Mouse (Mus musculus) neural tube, embryonic 14.5 days (tissue): Measurements from ENCODE around the gene Sorl1. TPM values are rescaled to one million over a fixed set of nuclear protein-coding genes. Genes with fewer than 3 reads are reported as not detected.

Experiments
- ATAC-seq: fragments of 200-750 bp; cut with Nextera tagmentation; 2 replicates; pipeline ENCODE4 v1.8.0; 2017; ENCODE audit warnings: low read depth, mild to moderate bottlenecking, moderate TSS enrichment, moderate library complexity
- H3K27ac ChIP-seq: fragments of 300-500 bp; sonication (generic); 2 replicates; pipeline ENCODE4 v1.5.1; 2014; ENCODE audit warnings: low read depth, mild to moderate bottlenecking, control low read depth, low read length, moderate library complexity, mixed read lengths
- H3K27me3 ChIP-seq: fragments of 300-500 bp; sonication (generic); 2 replicates; pipeline ENCODE4 v1.6.1; 2014; ENCODE audit warnings: low read length; ENCODE audit not compliant: control insufficient read depth, insufficient read depth
- H3K36me3 ChIP-seq: fragments of 300-500 bp; sonication (generic); 2 replicates; pipeline ENCODE4 v1.6.1; 2014; ENCODE audit warnings: low read length, mixed read lengths; ENCODE audit not compliant: control insufficient read depth, insufficient read depth
- H3K4me1 ChIP-seq: fragments of 300-500 bp; sonication (generic); 2 replicates; pipeline ENCODE4 v1.6.1; 2014; ENCODE audit warnings: low read length; ENCODE audit not compliant: control insufficient read depth, insufficient read depth
- H3K4me2 ChIP-seq: fragments of 300-500 bp; sonication (generic); 2 replicates; pipeline ENCODE4 v1.6.1; 2014; ENCODE audit warnings: mild to moderate bottlenecking, low read depth, low read length, control low read depth
- H3K4me3 ChIP-seq: fragments of 300-500 bp; sonication (generic); 2 replicates; pipeline ENCODE4 v1.5.1; 2014; ENCODE audit warnings: low read depth, low read length, control low read depth, mixed read lengths
- H3K9ac ChIP-seq: fragments of 300-500 bp; sonication (generic); replicated peaks from 2 replicates; pipeline ENCODE4 v1.6.1; 2014; ENCODE audit warnings: low read depth, mild to moderate bottlenecking, control low read depth, low read length, mixed read lengths
- H3K9me3 ChIP-seq: fragments of 300-500 bp; sonication (generic); 2 replicates; pipeline ENCODE4 v1.6.1; 2016; ENCODE audit warnings: low read length; ENCODE audit not compliant: control insufficient read depth
- WGBS: fragments of 180-500 bp; shearing (Covaris S2); extraction: QIAGEN DNeasy Blood & Tissue Kit; methylation state at CpG from one replicate; pipeline ENCODE4 v1.1.7; 2014; 5-methylcytosine and 5-hydroxymethylcytosine counted together
- polyA plus RNA-seq: library from polyadenylated mRNA; unstranded; fragments of >200 nt; fragmentation: Nextera tagmentation; extraction: Ambion mirVana; gene quantifications from 2 replicates; pipeline ENCODE4 v1.2.1, GENCODE M21; 2014

The Sorl1 gene
- polyA plus RNA-seq, 1 experiment from 2014 or later: 20.4 TPM

GRCm38 (mm10) chr9:42111256-42111655, 12.8 kb downstream of the Sorl1 start:
- Histone ChIP-seq H3K36me3 (no peaks in the 10 kb centered on the region), H3K4me2 (no peak overlapping the region), H3K9ac (no peak overlapping the region), H3K27me3 (no peaks in the 10 kb centered on the region), H3K27ac (no peak overlapping the region), H3K4me3 (no peak overlapping the region), H3K9me3 (no peaks in the 10 kb centered on the region), H3K4me1 (peaks cover 14% of the 10 kb centered on the region)
- ATAC-seq: no peak
- 80% methylated on average over 7 of the region's 7 CpGs for WGBS

DNA sequence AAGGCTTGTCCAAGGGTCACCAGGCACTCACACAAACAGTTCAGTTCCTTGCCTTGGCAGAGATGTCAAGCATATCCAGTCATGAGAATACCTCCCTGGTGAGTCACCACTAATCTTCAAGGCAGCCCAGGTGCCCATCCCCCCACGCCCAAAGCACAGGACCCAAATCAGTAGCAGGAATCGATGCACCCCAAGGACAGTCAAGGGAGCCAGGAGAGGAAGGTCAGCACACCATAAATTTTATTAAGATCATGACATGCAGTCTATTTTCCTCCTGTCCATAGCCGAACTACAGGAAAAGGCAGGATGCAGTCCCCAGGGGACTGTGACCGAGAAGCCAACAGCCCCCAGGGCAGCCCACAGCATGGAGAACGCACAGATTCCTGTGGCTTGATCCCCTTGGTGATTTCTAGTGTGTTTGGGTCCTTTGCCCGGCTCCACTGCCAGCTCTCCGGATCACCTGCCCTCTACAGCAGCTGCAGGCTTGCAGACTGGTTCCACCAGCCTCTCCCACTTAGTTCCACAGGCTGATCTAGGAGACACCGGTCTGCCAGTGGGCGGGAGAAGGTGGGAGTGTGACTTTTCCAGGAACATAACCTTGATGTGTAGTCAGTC, 14.2 kb downstream of the Sorl1 start:
- peaks cover 11% of the 10 kb centered on the region for H3K4me1 ChIP-seq
- no peaks in the 10 kb centered on the region for H3K36me3 ChIP-seq
- WGBS: 33% methylated on average over 9 of the region's 9 CpGs
- H3K4me2 ChIP-seq: no peak overlapping the region
- H3K4me3 ChIP-seq: no peak overlapping the region
- ATAC-seq: peak; percentile 68; the same call in 1 of the 2 replicates
- no peaks in the 10 kb centered on the region for H3K9me3 ChIP-seq
- no peaks in the 10 kb centered on the region for H3K27me3 ChIP-seq
- H3K27ac ChIP-seq: peak overlapping the region; percentile 69; the same call in 1 of the 2 replicates
- no peak overlapping the region for H3K9ac ChIP-seq

DNA sequence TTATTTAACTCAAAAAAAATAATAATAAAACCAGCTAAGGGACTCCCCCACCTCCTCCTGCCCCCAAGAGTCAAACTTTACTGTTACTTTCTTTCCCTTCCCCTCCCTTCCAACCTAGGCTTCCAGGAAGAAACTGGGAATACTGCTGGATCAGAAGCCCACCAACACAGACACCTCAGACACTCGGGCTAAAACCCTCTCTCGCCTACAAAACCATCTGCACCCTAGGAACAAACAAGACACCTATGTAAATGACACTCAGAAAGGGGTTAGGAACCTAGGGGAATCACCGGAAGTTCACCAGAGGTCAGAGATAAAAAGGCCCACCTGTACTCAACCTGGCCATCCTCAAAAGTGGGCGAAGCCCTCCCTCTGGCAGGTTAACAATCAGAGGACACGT, 15.0 kb downstream of the Sorl1 start:
- Histone ChIP-seq H3K27ac (no peak overlapping the region), H3K4me1 (peaks cover 11% of the 10 kb centered on the region), H3K9ac (no peak overlapping the region), H3K27me3 (no peaks in the 10 kb centered on the region), H3K4me3 (no peak overlapping the region), H3K9me3 (no peaks in the 10 kb centered on the region), H3K4me2 (no peak overlapping the region), H3K36me3 (no peaks in the 10 kb centered on the region)
- no peak for ATAC-seq
- 69% methylated on average over 5 of the region's 5 CpGs for WGBS

GRCm38 (mm10) chr9:42108369-42108951, 15.6 kb downstream of the Sorl1 start:
- Histone ChIP-seq H3K36me3 (no peaks in the 10 kb centered on the region), H3K27me3 (no peaks in the 10 kb centered on the region), H3K9me3 (no peaks in the 10 kb centered on the region), H3K27ac (no peak overlapping the region), H3K4me2 (no peak overlapping the region), H3K4me1 (peaks cover 11% of the 10 kb centered on the region), H3K4me3 (no peak overlapping the region), H3K9ac (no peak overlapping the region)
- WGBS: 60% methylated on average over 6 of the region's 6 CpGs
- ATAC-seq: no peak

GRCm38 (mm10) chr9:42107062-42107461, 17.0 kb downstream of the Sorl1 start:
- 90% methylated on average over 10 of the region's 10 CpGs for WGBS
- H3K4me1 ChIP-seq: peaks cover 11% of the 10 kb centered on the region
- no peak overlapping the region for H3K9ac ChIP-seq
- no peak overlapping the region for H3K4me3 ChIP-seq
- no peak overlapping the region for H3K27ac ChIP-seq
- H3K4me2 ChIP-seq: no peak overlapping the region
- no peaks in the 10 kb centered on the region for H3K27me3 ChIP-seq
- ATAC-seq: no peak
- H3K9me3 ChIP-seq: no peaks in the 10 kb centered on the region
- H3K36me3 ChIP-seq: no peaks in the 10 kb centered on the region

DNA sequence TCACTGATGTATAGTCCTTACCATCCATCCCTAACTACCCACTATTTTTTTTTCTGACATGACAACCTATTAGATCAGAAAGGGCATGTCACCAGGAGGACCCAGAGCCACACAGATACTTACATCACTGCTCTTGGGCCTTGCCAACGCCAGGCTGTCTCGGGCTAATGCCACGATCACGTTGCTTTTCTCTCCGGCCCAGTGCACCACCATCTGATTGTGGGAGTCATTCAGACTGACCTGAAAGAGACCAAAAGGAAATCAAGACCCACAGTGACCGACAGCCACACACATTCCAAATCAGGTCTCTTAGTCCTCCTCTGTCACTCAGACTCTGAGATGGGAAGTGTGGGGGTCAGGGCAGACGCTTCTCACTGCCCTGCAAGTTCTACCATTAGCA, 17.8 kb downstream of the Sorl1 start:
- H3K9me3 ChIP-seq: no peaks in the 10 kb centered on the region
- H3K27ac ChIP-seq: no peak overlapping the region
- WGBS: 93% methylated on average over 7 of the region's 7 CpGs
- H3K36me3 ChIP-seq: no peaks in the 10 kb centered on the region
- ATAC-seq: no peak
- H3K4me3 ChIP-seq: no peak overlapping the region
- no peaks in the 10 kb centered on the region for H3K27me3 ChIP-seq
- peaks cover 9% of the 10 kb centered on the region for H3K4me1 ChIP-seq
- no peak overlapping the region for H3K9ac ChIP-seq
- no peak overlapping the region for H3K4me2 ChIP-seq

- 94% methylated on average over 7 of the region's 7 CpGs for whole genome bisulfite sequencing
- ATAC-seq: no peak
- H3K4me2 ChIP-seq: no peak overlapping the region
- no peak overlapping the region for H3K9ac ChIP-seq
- H3K27ac ChIP-seq: no peak overlapping the region
- H3K27me3 ChIP-seq: no peaks in the 10 kb centered on the region
- H3K4me1 ChIP-seq: no peaks in the 10 kb centered on the region
- no peaks in the 10 kb centered on the region for H3K36me3 ChIP-seq
- H3K9me3 ChIP-seq: no peaks in the 10 kb centered on the region
- no peak overlapping the region for H3K4me3 ChIP-seq
Measured at GRCm38 (mm10) chr9:42103546-42103945, 20.6 kb downstream of the Sorl1 start.

- Histone ChIP-seq H3K27ac (no peak overlapping the region), H3K4me2 (no peak overlapping the region), H3K36me3 (no peaks in the 10 kb centered on the region), H3K4me3 (no peak overlapping the region), H3K27me3 (no peaks in the 10 kb centered on the region), H3K9me3 (no peaks in the 10 kb centered on the region), H3K9ac (no peak overlapping the region), H3K4me1 (no peaks in the 10 kb centered on the region)
- 92% methylated on average over 6 of the region's 6 CpGs for WGBS
- no peak for ATAC-seq
Measured at GRCm38 (mm10) chr9:42102013-42102412, 22.1 kb downstream of the Sorl1 start.

DNA sequence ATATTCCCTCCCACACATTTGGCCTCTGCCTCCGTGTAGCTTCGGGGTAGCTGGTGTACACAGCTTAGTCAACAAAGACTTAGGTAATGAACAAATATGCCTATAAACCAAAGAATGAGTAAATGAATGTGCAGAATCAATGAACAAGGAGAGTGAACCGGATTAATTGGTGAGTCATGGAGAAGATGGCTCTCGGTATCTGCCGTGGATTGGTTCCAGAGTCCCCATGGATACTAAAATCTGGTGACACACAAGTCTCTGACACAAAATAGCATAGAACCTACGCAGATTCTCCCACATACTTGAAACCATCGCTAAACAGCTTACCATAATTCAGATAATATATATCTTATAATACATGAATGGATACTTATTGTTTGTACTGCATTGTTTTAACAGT, 22.8 kb downstream of the Sorl1 start:
- Histone ChIP-seq H3K9me3 (no peaks in the 10 kb centered on the region), H3K27ac (no peak overlapping the region), H3K4me2 (no peak overlapping the region), H3K4me1 (no peaks in the 10 kb centered on the region), H3K4me3 (no peak overlapping the region), H3K27me3 (no peaks in the 10 kb centered on the region), H3K9ac (no peak overlapping the region), H3K36me3 (no peaks in the 10 kb centered on the region)
- WGBS: 82% methylated on average over 7 of the region's 7 CpGs
- no peak for ATAC-seq
